Mouse (Mus musculus) spleen, adult 2 months (tissue): ENCODE measurements around the gene Trhr2.

ENCODE experiments used
- CTCF ChIP-seq: fragments of 200-500 bp; IDR thresholded peaks from 2 replicates; pipeline ENCODE4 v1.5.1; 2011; ENCODE audit warnings: mild to moderate bottlenecking, inconsistent platforms; ENCODE audit not compliant: insufficient read depth, insufficient read length, insufficient replicate concordance; ENCODE audit errors: extremely low read depth
- POLR2A ChIP-seq: fragments of 200-500 bp; IDR thresholded peaks from 2 replicates; pipeline ENCODE4 v1.6.1; 2011; ENCODE audit warnings: low read depth, low read length, inconsistent platforms

- TF ChIP-seq POLR2A (no peak), CTCF (no peak)
These were observed 40.9 kb downstream of the Trhr2 start for GRCm38 (mm10) chr8:122319708-122320075.
